Mouse (Mus musculus): ENCODE measurements around the gene Gm960.

- TF ChIP-seq CTCF (IDR thresholded peaks at IDR 0.05; ENCODE audit: low read depth) (peak; percentile 46), EP300 (IDR thresholded peaks at IDR 0.05; ENCODE audit: low read depth) (no peak)
Measured at GRCm38 (mm10) chr19:4644271-4644670, 54.2 kb downstream of the Gm960 start.
